Mouse (Mus musculus) limb, embryonic 11.5 days (tissue): ENCODE measurements around the gene Trim14. TPM values are rescaled to one million over a fixed set of nuclear protein-coding genes. Genes with fewer than 3 reads are reported as not detected.

Source experiments
- ATAC-seq: fragments of 200-750 bp; cut with Nextera tagmentation; 2 replicates; pipeline ENCODE4 v1.8.0; 2017; ENCODE audit warnings: low read depth; ENCODE audit not compliant: insufficient number of reproducible peaks, low FRiP score, low TSS enrichment
- DNase-seq: peaks from one replicate; pipeline ENCODE4 v3.0.0-alpha.2; 2015; ENCODE audit warnings: low spot score
- H3K27ac ChIP-seq: fragments of 300-500 bp; sonication (generic); replicated peaks from 2 replicates; pipeline ENCODE4 v1.5.1; 2014; ENCODE audit warnings: low read depth, mild to moderate bottlenecking, low read length
- H3K27me3 ChIP-seq: fragments of 300-500 bp; sonication (generic); 2 replicates; pipeline ENCODE4 v1.6.1; 2014; ENCODE audit warnings: mild to moderate bottlenecking, low read length, mixed read lengths; ENCODE audit not compliant: control insufficient read depth, insufficient read depth
- H3K36me3 ChIP-seq: fragments of 300-500 bp; sonication (generic); 2 replicates; pipeline ENCODE4 v1.6.1; 2014; ENCODE audit warnings: mild to moderate bottlenecking, low read length, moderate library complexity, mixed read lengths; ENCODE audit not compliant: control insufficient read depth, insufficient read depth
- H3K4me1 ChIP-seq: fragments of 300-500 bp; sonication (generic); 2 replicates; pipeline ENCODE4 v1.6.1; 2014; ENCODE audit warnings: low read length, mixed read lengths; ENCODE audit not compliant: control insufficient read depth, insufficient read depth
- H3K4me2 ChIP-seq: fragments of 300-500 bp; sonication (generic); 2 replicates; pipeline ENCODE4 v1.6.1; 2014; ENCODE audit warnings: low read depth, mild to moderate bottlenecking, moderate library complexity; ENCODE audit not compliant: severe bottlenecking
- H3K4me3 ChIP-seq: fragments of 300-500 bp; sonication (generic); 2 replicates; pipeline ENCODE4 v1.5.1; 2014; ENCODE audit warnings: low read depth, low read length
- H3K9ac ChIP-seq: fragments of 300-500 bp; sonication (generic); 2 replicates; pipeline ENCODE4 v1.6.1; 2014; ENCODE audit warnings: mild to moderate bottlenecking, low read length
- H3K9me3 ChIP-seq: fragments of 300-500 bp; sonication (generic); 2 replicates; pipeline ENCODE4 v1.6.1; 2016; ENCODE audit warnings: low read length; ENCODE audit not compliant: control insufficient read depth
- WGBS: fragments of 180-500 bp; shearing (Covaris S2); extraction: QIAGEN DNeasy Blood & Tissue Kit; methylation state at CpG from one replicate; pipeline ENCODE4 v1.1.7; 2014; 5-methylcytosine and 5-hydroxymethylcytosine counted together
- polyA plus RNA-seq: library from polyadenylated mRNA; unstranded; fragments of >200 nt; fragmentation: Nextera tagmentation; extraction: Ambion mirVana; gene quantifications from 2 replicates; pipeline ENCODE4 v1.2.1, GENCODE M21; 2014

Gene Trim14
- polyA plus RNA-seq, 1 experiment from 2014 or later, result 0.36 TPM

- Histone ChIP-seq H3K4me1 (0 out of 2 replicates have a peak, but pooled peaks cover 2% of the 10 kb centered on the region), H3K9ac (no peak overlapping the region), H3K4me3 (no peak overlapping the region), H3K9me3 (no peaks in the 10 kb centered on the region), H3K36me3 (peaks cover 4% of the 10 kb centered on the region; the same call in 1 of the 2 replicates), H3K27me3 (peaks cover 17% of the 10 kb centered on the region), H3K27ac (no peak overlapping the region), H3K4me2 (no peak overlapping the region)
- ATAC-seq (no peak), DNase-seq (no peak)
- 73% methylated on average over 8 of the region's 8 CpGs for WGBS
Observed at GRCm38 (mm10) chr4:46505361-46506057, 30.4 kb downstream of the Trim14 start.

DNA sequence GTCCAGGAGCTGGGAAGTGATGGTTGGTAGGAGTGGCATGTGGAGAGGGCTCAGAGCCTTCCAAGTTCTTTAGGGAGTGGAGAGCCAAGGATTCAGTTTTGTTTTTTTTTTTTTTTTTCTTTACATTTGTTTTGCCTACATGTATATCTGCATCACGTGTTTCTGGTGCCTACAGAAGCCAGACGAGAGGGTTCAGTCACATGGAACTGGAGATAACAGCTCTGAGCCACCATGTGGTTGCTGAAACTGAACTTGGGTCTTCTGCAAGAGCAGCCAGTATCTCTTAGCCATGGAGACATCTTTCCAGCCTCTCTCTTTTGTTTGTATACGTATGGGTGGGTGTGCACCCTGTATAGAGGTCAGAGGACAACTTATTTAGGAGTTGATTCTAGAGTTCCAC is 32.1 kb downstream of the Trim14 start:
- H3K36me3 ChIP-seq, result peaks cover 12% of the 10 kb centered on the region; the same call in 1 of the 2 replicates
- ATAC-seq (no peak), DNase-seq (no peak)
- WGBS, result 78% methylated on average over 3 of the region's 3 CpGs
- no peak overlapping the region for H3K4me3 ChIP-seq
- H3K4me2 ChIP-seq, result no peak overlapping the region
- H3K4me1 ChIP-seq, result 0 out of 2 replicates have a peak, but pooled peaks cover 2% of the 10 kb centered on the region
- H3K27me3 ChIP-seq, result peaks cover 17% of the 10 kb centered on the region
- no peak overlapping the region for H3K27ac ChIP-seq
- H3K9ac ChIP-seq, result no peak overlapping the region
- no peaks in the 10 kb centered on the region for H3K9me3 ChIP-seq

- no peak for DNase-seq
- Histone ChIP-seq H3K4me2 (no peak overlapping the region), H3K27ac (no peak overlapping the region), H3K4me1 (0 out of 2 replicates have a peak, but pooled peaks cover 2% of the 10 kb centered on the region), H3K4me3 (no peak overlapping the region), H3K9ac (no peak overlapping the region), H3K9me3 (no peaks in the 10 kb centered on the region), H3K27me3 (peaks cover 17% of the 10 kb centered on the region), H3K36me3 (peaks cover 12% of the 10 kb centered on the region; the same call in 1 of the 2 replicates)
- 82% methylated on average over 16 of the region's 16 CpGs for WGBS
- ATAC-seq, result no peak
Observed at GRCm38 (mm10) chr4:46502606-46503502, 33.1 kb downstream of the Trim14 start.

DNA sequence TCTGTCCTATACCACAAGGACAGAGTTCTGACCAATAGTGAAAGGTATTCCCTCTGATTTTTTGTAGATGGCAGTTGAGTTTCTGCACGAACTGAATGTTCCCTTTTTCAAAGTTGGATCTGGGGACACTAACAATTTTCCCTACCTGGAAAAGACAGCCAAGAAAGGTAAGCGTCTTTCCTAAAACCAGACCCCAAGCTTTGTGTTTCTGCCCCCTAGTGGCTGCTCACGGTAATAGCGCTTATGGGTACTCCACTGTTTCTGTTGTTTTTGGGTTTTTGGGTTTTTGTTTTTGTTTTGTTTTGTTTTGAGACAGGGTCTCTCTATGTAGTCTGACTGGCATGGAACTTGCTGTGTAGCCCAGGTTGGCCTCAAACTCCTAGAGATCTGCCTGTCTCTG is 37.0 kb downstream of the Trim14 start:
- H3K4me2 ChIP-seq, result no peak overlapping the region
- 13% methylated on average over 4 of the region's 4 CpGs for WGBS
- H3K27ac ChIP-seq, result no peak overlapping the region
- H3K27me3 ChIP-seq, result no peaks in the 10 kb centered on the region
- peak; percentile 63 for DNase-seq
- ATAC-seq, result no peak
- H3K9ac ChIP-seq, result no peak overlapping the region
- H3K4me1 ChIP-seq, result no peaks in the 10 kb centered on the region
- H3K4me3 ChIP-seq, result no peak overlapping the region
- no peaks in the 10 kb centered on the region for H3K9me3 ChIP-seq
- peaks cover 16% of the 10 kb centered on the region; the same call in 1 of the 2 replicates for H3K36me3 ChIP-seq

- Histone ChIP-seq H3K36me3 (peaks cover 16% of the 10 kb centered on the region; the same call in 1 of the 2 replicates), H3K27ac (no peak overlapping the region), H3K4me1 (no peaks in the 10 kb centered on the region), H3K9ac (no peak overlapping the region), H3K27me3 (no peaks in the 10 kb centered on the region), H3K4me2 (no peak overlapping the region), H3K4me3 (no peak overlapping the region), H3K9me3 (no peaks in the 10 kb centered on the region)
- ATAC-seq (no peak; the same call in 1 of the 2 replicates), DNase-seq (no peak)
- WGBS, result 72% methylated on average over 3 of the region's 3 CpGs
Observed at GRCm38 (mm10) chr4:46498511-46498910, 37.4 kb downstream of the Trim14 start.

GRCm38 (mm10) chr4:46497286-46497892 is 38.6 kb downstream of the Trim14 start:
- no peak overlapping the region for H3K9ac ChIP-seq
- WGBS, result 47% methylated on average over 4 of the region's 4 CpGs
- DNase-seq (peak; percentile 80), ATAC-seq (no peak)
- H3K4me1 ChIP-seq, result no peaks in the 10 kb centered on the region
- no peak overlapping the region for H3K4me3 ChIP-seq
- no peak overlapping the region for H3K4me2 ChIP-seq
- no peaks in the 10 kb centered on the region for H3K9me3 ChIP-seq
- no peak overlapping the region for H3K27ac ChIP-seq
- H3K27me3 ChIP-seq, result no peaks in the 10 kb centered on the region
- H3K36me3 ChIP-seq, result peaks cover 16% of the 10 kb centered on the region; the same call in 1 of the 2 replicates

GRCm38 (mm10) chr4:46495543-46495942 is 40.4 kb downstream of the Trim14 start:
- 85% methylated on average over 12 of the region's 12 CpGs for WGBS
- no peak for DNase-seq
- ATAC-seq, result no peak
- Histone ChIP-seq H3K9ac (no peak overlapping the region), H3K36me3 (peaks cover 11% of the 10 kb centered on the region; the same call in 1 of the 2 replicates), H3K27me3 (no peaks in the 10 kb centered on the region), H3K4me1 (no peaks in the 10 kb centered on the region), H3K4me3 (no peak overlapping the region), H3K4me2 (no peak overlapping the region), H3K27ac (no peak overlapping the region), H3K9me3 (no peaks in the 10 kb centered on the region)

DNA sequence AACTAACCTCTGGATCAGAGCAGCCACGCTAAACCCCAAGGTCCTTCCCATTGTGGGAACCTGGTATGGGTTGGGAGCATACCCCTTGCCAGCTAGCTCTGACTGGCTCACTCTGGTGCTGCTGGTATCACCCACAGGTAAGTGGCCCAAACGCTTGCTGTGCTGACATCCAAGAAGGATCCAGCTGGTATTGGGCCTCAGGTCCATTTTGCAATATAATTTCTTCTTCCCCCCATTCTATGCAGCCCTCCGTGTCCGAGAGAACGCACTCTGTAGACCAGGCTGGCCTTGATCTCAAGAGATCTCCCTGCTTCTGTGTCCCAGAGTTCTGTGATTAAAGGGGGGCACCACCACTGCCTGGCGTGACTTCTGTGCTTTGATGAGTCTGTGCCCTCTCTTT is 42.9 kb downstream of the Trim14 start:
- Histone ChIP-seq H3K36me3 (peaks cover 4% of the 10 kb centered on the region; the same call in 1 of the 2 replicates), H3K9me3 (no peaks in the 10 kb centered on the region), H3K4me2 (no peak overlapping the region), H3K4me3 (no peak overlapping the region), H3K4me1 (peaks cover 3% of the 10 kb centered on the region; the same call in 1 of the 2 replicates), H3K27me3 (no peaks in the 10 kb centered on the region), H3K27ac (no peak overlapping the region), H3K9ac (no peak overlapping the region)
- ATAC-seq (no peak), DNase-seq (no peak)
- 90% methylated on average over 6 of the region's 6 CpGs for WGBS
